13 mouse cellular contexts compared by ENCODE assay signal in genomic region chr3:123085871-123086501, GRCm38 (mm10). TPM values are rescaled to one million over a fixed set of nuclear protein-coding genes. Genes with fewer than 3 reads are reported as not detected.
A peak's percentile ranks its signal among the peaks of the same experiment; 100 is the strongest.
DNase-seq lines count a peak whose midpoint lies in the region; ATAC-seq and TF ChIP-seq lines count a peak whose summit lies in the region.
"Had no signal": no experiment of that assay in that cellular context is flagged by ENCODE, and none has a peak within 500 bp of the region (broad histone marks: within the 10 kb centered on the region; RNA-seq: fewer than 3 reads in every experiment).

No protein-coding gene starts in this region.

- no peak overlapping the region for H3K9ac ChIP-seq in intestine, embryonic 14.5 days (ENCODE audit: low read length)
- no peak overlapping the region for H3K9ac ChIP-seq in intestine, postnatal 0 days (ENCODE audit: low read depth, low read length)

- DNase-seq in intestine, embryonic 14.5 days (ENCODE audit: low spot score): peak; percentile 47
- peak; percentile 46 for DNase-seq in gastrocnemius, postnatal 25 days
- peak; percentile 54 for DNase-seq in heart, embryonic 10.5 days (ENCODE audit: low spot score)
- DNase-seq in kidney, postnatal 10 days: peak; percentile 29
- no peak for DNase-seq in layer of hippocampus, adult 8-10 months (ENCODE audit: low spot score in 2 of 2)
- DNase-seq in spleen, adult 12 weeks (ENCODE audit: low spot score): no peak
- DNase-seq: cerebellum, adult 9-10 months; layer of hippocampus, postnatal 36 days had no signal

- WGBS in intestine, embryonic 14.5 days: 88% methylated on average over 16 of the region's 16 CpGs
- 89% methylated on average over 16 of the region's 16 CpGs for WGBS in intestine, postnatal 0 days
- 87% methylated on average over 16 of the region's 16 CpGs for WGBS in heart, embryonic 10.5 days

- H3K27me3 ChIP-seq in intestine, embryonic 14.5 days (replicated peaks; ENCODE audit: control insufficient read depth, insufficient read depth, low read length): no peaks in the 10 kb centered on the region
- no peaks in the 10 kb centered on the region for H3K27me3 ChIP-seq in intestine, postnatal 0 days (replicated peaks; ENCODE audit: control insufficient read depth, insufficient read depth, low read length)
- H3K27me3 ChIP-seq in heart, embryonic 10.5 days (ENCODE audit: insufficient read depth, poor library complexity, severe bottlenecking): no peaks in the 10 kb centered on the region
- H3K27me3 ChIP-seq: CH12.LX had no signal

- no peak overlapping the region for H3K4me2 ChIP-seq in intestine, embryonic 14.5 days (ENCODE audit: low read length)
- no peak overlapping the region for H3K4me2 ChIP-seq in intestine, postnatal 0 days (replicated peaks; ENCODE audit: low read depth)
- H3K4me2 ChIP-seq: liver, embryonic 11.5 days had no signal

- TF ChIP-seq CTCF in intestine, postnatal 0 days (IDR thresholded peaks at IDR 0.05; ENCODE audit: low read depth): no peak

- H3K4me3 ChIP-seq in intestine, embryonic 14.5 days (ENCODE audit: low read depth, low read length): no peak overlapping the region
- no peak overlapping the region for H3K4me3 ChIP-seq in intestine, postnatal 0 days (ENCODE audit: low read depth, low read length)
- H3K4me3 ChIP-seq in heart, embryonic 10.5 days: no peak overlapping the region
- H3K4me3 ChIP-seq: forebrain, embryonic 10.5 days had no signal

- H3K9me3 ChIP-seq in intestine, embryonic 14.5 days (ENCODE audit: control insufficient read depth, low read length): no peaks in the 10 kb centered on the region
- no peaks in the 10 kb centered on the region for H3K9me3 ChIP-seq in intestine, postnatal 0 days (ENCODE audit: control insufficient read depth)
- no peaks in the 10 kb centered on the region for H3K9me3 ChIP-seq in heart, embryonic 10.5 days
- H3K9me3 ChIP-seq: forebrain, embryonic 10.5 days had no signal

- H3K27ac ChIP-seq in intestine, embryonic 14.5 days (ENCODE audit: low read depth): no peak overlapping the region
- no peak overlapping the region for H3K27ac ChIP-seq in intestine, postnatal 0 days (ENCODE audit: low read depth, low read length)
- H3K27ac ChIP-seq in heart, embryonic 10.5 days: no peak overlapping the region
- H3K27ac ChIP-seq: forebrain, embryonic 10.5 days had no signal

- ATAC-seq in intestine, embryonic 14.5 days (replicated peaks; ENCODE audit: low FRiP score, low TSS enrichment, low read depth): no peak
- ATAC-seq in intestine, postnatal 0 days: no peak
- ATAC-seq: midbrain, embryonic 16.5 days had no signal

- peaks cover 6% of the 10 kb centered on the region; the same call in 1 of the 2 replicates for H3K4me1 ChIP-seq in intestine, embryonic 14.5 days (replicated peaks; ENCODE audit: control insufficient read depth, insufficient read depth, low read length)
- no peaks in the 10 kb centered on the region for H3K4me1 ChIP-seq in intestine, postnatal 0 days (replicated peaks; ENCODE audit: control insufficient read depth, insufficient read depth, low read length)
- H3K4me1 ChIP-seq in heart, embryonic 10.5 days: peaks cover 16% of the 10 kb centered on the region; the same call in 1 of the 2 replicates
- H3K4me1 ChIP-seq: forebrain, embryonic 10.5 days had no signal

- no peaks in the 10 kb centered on the region for H3K36me3 ChIP-seq in intestine, embryonic 14.5 days (ENCODE audit: control insufficient read depth, insufficient read depth, low read length)
- no peaks in the 10 kb centered on the region for H3K36me3 ChIP-seq in intestine, postnatal 0 days (ENCODE audit: control insufficient read depth, insufficient read depth)
- no peaks in the 10 kb centered on the region for H3K36me3 ChIP-seq in heart, embryonic 10.5 days
- H3K36me3 ChIP-seq: forebrain, embryonic 10.5 days had no signal

RNA-seq across cellular contexts. Expression of gene Myoz2, which starts 51.2 kb away (rescaled TPM):
- polyA plus RNA-seq in intestine, embryonic 14.5 days (2014; fragmentation: Nextera tagmentation; extraction: Ambion mirVana): not detected in 2 replicates
- 0.09 TPM in 1 of 2 replicates, not detected in the other for polyA plus RNA-seq in intestine, postnatal 0 days (2015; fragmentation: Nextera tagmentation; extraction: Ambion mirVana)
- total RNA-seq in gastrocnemius, postnatal 25 days (2021): 100 to 1,000 TPM; 318 to 503 TPM
- 24.0 and 70.2 TPM in 2 replicates for polyA plus RNA-seq in heart, embryonic 10.5 days (2016; fragmentation: Nextera tagmentation; extraction: Ambion mirVana)
- 1 to 10 TPM in 2 of 4 experiments, under 1 TPM in 1, not detected in 1; 0.96 to 1.7 (median 1.3) TPM for total RNA-seq in layer of hippocampus, adult 8-10 months (2022)
- total RNA-seq: CH12.LX had no signal
- polyA plus RNA-seq: forebrain, embryonic 10.5 days; midbrain, embryonic 16.5 days had no signal

Comparison
In these comparisons a context has a peak if more than half of its experiments do, and no peak if none do; other contexts are left out.
1. DNase-seq: peak in intestine, embryonic 14.5 days (single experiment), gastrocnemius, postnatal 25 days (single experiment), heart, embryonic 10.5 days (single experiment) and kidney, postnatal 10 days (single experiment); none in layer of hippocampus, adult 8-10 months (0 of 2) and spleen, adult 12 weeks (single experiment).
2. RNA of gene Myoz2, which starts 51.2 kb away (polyA plus RNA-seq): 24.0 to 70.2 TPM in heart, embryonic 10.5 days; 0.09 TPM in intestine, postnatal 0 days and not detected in intestine, embryonic 14.5 days; every median in the first group is over 10 times any median in the second.